Mouse (Mus musculus): ENCODE results near the gene Hormad1. TPM values are rescaled to one million over a fixed set of nuclear protein-coding genes. Genes with fewer than 3 reads are reported as not detected.
A peak's percentile ranks its signal among the peaks of the same experiment; 100 is the strongest.
"Not testable (repeated sequence)": the region's sequence is repeated elsewhere in the genome, so short reads cannot be mapped to it uniquely, and the experiment has no call there.

Gene Hormad1
- polyA plus RNA-seq, 2 experiments, result not detected

DNA sequence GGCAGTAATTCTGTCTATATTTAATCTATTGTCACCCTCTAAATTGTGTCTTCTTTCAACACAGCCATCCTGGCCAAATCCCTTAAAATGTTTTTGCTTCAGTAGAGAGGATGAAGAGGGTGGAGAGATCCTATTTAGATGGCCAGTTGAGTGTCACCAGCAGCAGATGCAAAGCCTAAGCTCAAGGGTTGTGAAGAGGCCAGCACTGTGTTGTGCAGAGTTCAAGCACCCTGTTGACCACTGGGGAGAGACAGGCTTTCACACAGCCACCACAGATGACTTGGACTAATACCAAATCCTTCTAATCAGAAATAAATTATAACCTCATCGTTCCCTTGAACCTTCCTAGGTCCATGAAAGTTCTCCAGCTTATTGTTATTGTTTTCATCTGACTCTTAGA is 59.0 kb downstream of the Hormad1 start:
- no peak overlapping the region for H3K4me3 ChIP-seq (replicated peaks; ENCODE audit: low read length)
- WGBS, result 81% methylated on average over 1 of the region's 1 CpGs
- no peaks in the 10 kb centered on the region for H3K9me3 ChIP-seq (ENCODE audit: control insufficient read depth, low read length)
- TF ChIP-seq POLR2A (IDR thresholded peaks at IDR 0.05; ENCODE audit: borderline replicate concordance, extremely low read depth, insufficient read depth, insufficient read length), result no peak
- H3K4me1 ChIP-seq (ENCODE audit: control insufficient read depth, insufficient read depth, low read length), result no peaks in the 10 kb centered on the region
- H3K4me2 ChIP-seq (replicated peaks; ENCODE audit: low read depth, low read length, severe bottlenecking), result no peak overlapping the region
- H3K36me3 ChIP-seq (ENCODE audit: control insufficient read depth, insufficient read depth, low read length), result peaks cover 33% of the 10 kb centered on the region
- no peak for ATAC-seq (ENCODE audit: low FRiP score, low read depth)
- no peak for DNase-seq (ENCODE audit: low spot score)
- no peak overlapping the region for H3K27ac ChIP-seq (replicated peaks; ENCODE audit: low read depth, low read length)
- H3K27me3 ChIP-seq (ENCODE audit: control insufficient read depth, insufficient read depth, low read length), result no peaks in the 10 kb centered on the region
- H3K9ac ChIP-seq (ENCODE audit: low read depth, low read length, severe bottlenecking), result no peak overlapping the region

DNA sequence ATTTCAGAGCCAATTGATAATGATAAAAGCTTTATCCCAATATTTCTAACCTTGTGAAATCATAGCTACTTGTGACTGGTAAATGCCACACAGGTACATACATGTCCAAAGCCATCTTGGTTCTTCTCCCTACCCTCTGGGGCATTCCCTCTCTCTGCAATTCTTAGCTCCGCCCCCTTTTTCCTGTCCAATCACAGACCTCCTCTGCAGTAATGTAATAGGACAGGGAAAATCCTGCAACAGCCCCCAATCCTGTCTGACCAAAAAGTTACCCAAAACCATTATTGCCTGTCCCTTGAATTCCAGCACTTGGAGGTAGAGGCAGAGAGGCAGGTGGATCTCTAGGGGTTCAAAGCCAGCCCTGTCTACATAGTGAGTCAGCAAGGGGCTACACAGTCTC is 61.8 kb downstream of the Hormad1 start:
- Histone ChIP-seq H3K27ac (replicated peaks; ENCODE audit: low read depth, low read length) (no peak overlapping the region), H3K36me3 (ENCODE audit: control insufficient read depth, insufficient read depth, low read length) (peaks cover 27% of the 10 kb centered on the region), H3K4me3 (replicated peaks; ENCODE audit: low read length) (no peak overlapping the region), H3K9me3 (ENCODE audit: control insufficient read depth, low read length) (no peaks in the 10 kb centered on the region), H3K4me2 (replicated peaks; ENCODE audit: low read depth, low read length, severe bottlenecking) (no peak overlapping the region), H3K9ac (ENCODE audit: low read depth, low read length, severe bottlenecking) (no peak overlapping the region), H3K27me3 (ENCODE audit: control insufficient read depth, insufficient read depth, low read length) (no peaks in the 10 kb centered on the region), H3K4me1 (ENCODE audit: control insufficient read depth, insufficient read depth, low read length) (peaks cover 7% of the 10 kb centered on the region)
- 65% methylated on average over 1 of the region's 1 CpGs for WGBS
- ATAC-seq (ENCODE audit: low FRiP score, low read depth) (no peak), DNase-seq (ENCODE audit: low spot score) (no peak)
- TF ChIP-seq POLR2A (IDR thresholded peaks at IDR 0.05; ENCODE audit: borderline replicate concordance, extremely low read depth, insufficient read depth, insufficient read length), result no peak

DNA sequence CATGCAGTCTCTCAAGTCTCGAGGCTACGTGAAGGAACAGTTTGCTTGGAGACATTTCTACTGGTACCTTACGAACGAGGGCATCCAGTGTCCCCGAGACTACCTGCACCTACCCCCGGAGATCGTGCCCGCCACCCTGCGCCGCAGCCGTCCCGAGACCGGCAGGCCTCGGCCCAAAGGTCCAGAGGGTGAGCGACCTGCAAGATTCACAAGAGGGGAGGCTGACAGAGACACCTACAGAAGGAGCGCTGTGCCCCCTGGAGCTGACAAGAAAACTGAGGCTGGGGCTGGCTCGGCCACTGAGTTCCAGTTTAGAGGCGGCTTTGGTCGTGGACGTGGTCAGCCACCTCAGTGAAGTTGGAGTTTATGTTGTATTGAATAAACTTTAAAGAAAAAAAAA is 62.9 kb downstream of the Hormad1 start:
- H3K9me3 ChIP-seq (ENCODE audit: control insufficient read depth, low read length); DNase-seq (ENCODE audit: low spot score); H3K4me1 ChIP-seq (ENCODE audit: control insufficient read depth, insufficient read depth, low read length); H3K4me3 ChIP-seq (replicated peaks; ENCODE audit: low read length); ATAC-seq (ENCODE audit: low FRiP score, low read depth); H3K4me2 ChIP-seq (replicated peaks; ENCODE audit: low read depth, low read length, severe bottlenecking); H3K27ac ChIP-seq (replicated peaks; ENCODE audit: low read depth, low read length); H3K9ac ChIP-seq (ENCODE audit: low read depth, low read length, severe bottlenecking); H3K27me3 ChIP-seq (ENCODE audit: control insufficient read depth, insufficient read depth, low read length): not testable (repeated sequence)
- WGBS, result 93% methylated on average over 19 of the region's 20 CpGs
- H3K36me3 ChIP-seq (ENCODE audit: control insufficient read depth, insufficient read depth, low read length), result peaks cover 26% of the 10 kb centered on the region

DNA sequence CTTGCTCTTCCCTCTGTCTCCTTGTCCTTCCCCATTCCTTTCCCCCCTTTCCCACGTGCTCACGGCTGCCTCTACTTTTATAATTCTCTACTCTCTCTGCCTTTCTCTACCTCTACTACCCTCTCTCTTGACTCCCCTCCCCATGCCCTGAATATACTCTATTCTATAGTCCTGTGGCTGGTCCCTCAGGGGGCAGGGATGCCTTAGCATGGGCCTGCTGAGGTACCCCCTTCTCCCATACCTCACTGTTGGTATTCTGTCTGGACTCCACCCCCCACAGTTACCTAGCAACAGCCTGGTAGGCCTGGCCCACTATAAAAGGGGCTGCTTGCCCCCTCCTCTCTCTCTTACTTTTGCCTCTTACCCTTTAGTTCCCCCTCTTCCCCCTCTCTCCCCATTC is 64.1 kb downstream of the Hormad1 start:
- Histone ChIP-seq H3K4me3 (replicated peaks; ENCODE audit: low read length) (no peak overlapping the region), H3K27me3 (ENCODE audit: control insufficient read depth, insufficient read depth, low read length) (no peaks in the 10 kb centered on the region), H3K9me3 (ENCODE audit: control insufficient read depth, low read length) (no peaks in the 10 kb centered on the region), H3K27ac (replicated peaks; ENCODE audit: low read depth, low read length) (peak overlapping the region; percentile 72), H3K4me2 (replicated peaks; ENCODE audit: low read depth, low read length, severe bottlenecking) (no peak overlapping the region), H3K36me3 (ENCODE audit: control insufficient read depth, insufficient read depth, low read length) (peaks cover 25% of the 10 kb centered on the region), H3K4me1 (ENCODE audit: control insufficient read depth, insufficient read depth, low read length) (peaks cover 9% of the 10 kb centered on the region), H3K9ac (ENCODE audit: low read depth, low read length, severe bottlenecking) (no peak overlapping the region)
- 53% methylated on average over 2 of the region's 2 CpGs for WGBS
- ATAC-seq (ENCODE audit: low FRiP score, low read depth), result no peak
- no peak for TF ChIP-seq POLR2A (IDR thresholded peaks at IDR 0.05; ENCODE audit: borderline replicate concordance, extremely low read depth, insufficient read depth, insufficient read length)
- DNase-seq (ENCODE audit: low spot score), result no peak

DNA sequence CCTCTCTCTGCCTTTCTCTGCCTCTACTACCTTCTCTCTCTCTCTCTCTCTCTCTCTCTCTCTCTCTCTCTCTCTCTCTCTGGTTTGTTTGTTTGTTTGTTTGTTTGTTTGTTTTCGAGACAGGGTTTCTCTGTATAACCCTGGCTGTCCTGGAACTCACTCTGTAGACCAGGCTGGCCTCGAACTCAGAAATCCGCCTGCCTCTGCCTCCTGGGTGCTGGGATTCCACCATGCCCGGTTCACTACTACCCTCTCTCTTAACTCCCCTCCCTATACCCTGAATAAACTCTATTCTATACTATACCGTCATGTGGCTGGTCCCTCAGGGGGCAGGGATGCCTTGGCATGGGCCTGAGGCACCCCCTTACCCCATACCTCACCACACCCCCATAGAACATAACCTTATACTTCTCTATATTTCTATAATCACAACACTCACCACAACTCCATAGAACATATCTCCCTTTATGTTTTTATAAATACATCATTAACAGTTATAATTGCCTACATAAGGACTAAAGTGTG is 64.6 kb downstream of the Hormad1 start:
- not testable (repeated sequence) for DNase-seq (ENCODE audit: low spot score); H3K9me3 ChIP-seq (ENCODE audit: control insufficient read depth, low read length); H3K9ac ChIP-seq (ENCODE audit: low read depth, low read length, severe bottlenecking); ATAC-seq (ENCODE audit: low FRiP score, low read depth); H3K4me1 ChIP-seq (ENCODE audit: control insufficient read depth, insufficient read depth, low read length); H3K27me3 ChIP-seq (ENCODE audit: control insufficient read depth, insufficient read depth, low read length)
- Histone ChIP-seq H3K36me3 (ENCODE audit: control insufficient read depth, insufficient read depth, low read length) (peaks cover 26% of the 10 kb centered on the region), H3K27ac (replicated peaks; ENCODE audit: low read depth, low read length) (peak overlapping the region; percentile 90), H3K4me2 (replicated peaks; ENCODE audit: low read depth, low read length, severe bottlenecking) (peak overlapping the region; percentile 33), H3K4me3 (replicated peaks; ENCODE audit: low read length) (peak overlapping the region; percentile 55)
- WGBS, result 64% methylated on average over 5 of the region's 5 CpGs
